21 mouse cellular contexts compared by ENCODE assay signal in the genomic region with DNA sequence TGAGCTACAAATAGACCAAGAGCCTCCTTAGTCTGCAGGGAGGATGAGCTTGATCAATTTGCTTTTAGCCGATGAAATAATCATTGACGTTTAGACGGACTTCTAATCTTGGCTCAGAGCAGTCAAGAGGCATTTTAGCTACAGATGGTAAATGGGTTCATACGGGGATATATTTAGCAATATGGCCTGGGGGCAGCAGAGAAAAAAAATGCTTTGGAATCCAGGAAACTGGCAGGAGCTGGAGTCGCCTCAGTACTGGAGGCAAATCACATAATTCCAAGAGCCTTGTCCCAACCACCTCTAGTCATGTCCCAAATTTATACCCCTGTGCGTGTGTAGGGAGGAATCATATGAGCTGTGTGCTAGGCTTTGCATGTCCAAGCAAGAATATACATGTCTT.
DNase-seq lines count a peak whose midpoint lies in the region; ATAC-seq lines count a peak whose summit lies in the region.
"Had no signal": no experiment of that assay in that cellular context is flagged by ENCODE, and none has a peak within 500 bp of the region (broad histone marks: within the 10 kb centered on the region; RNA-seq: fewer than 3 reads in every experiment).

No protein-coding gene starts in this region.

- H3K4me3 ChIP-seq in kidney, embryonic 16.5 days (ENCODE audit: low read length): no peak overlapping the region
- H3K4me3 ChIP-seq in midbrain, embryonic 16.5 days (ENCODE audit: low read depth, low read length): no peak overlapping the region
- no peak overlapping the region for H3K4me3 ChIP-seq in midbrain, embryonic 13.5 days (replicated peaks)
- H3K4me3 ChIP-seq: embryonic facial prominence, embryonic 13.5 days; forebrain, embryonic 13.5 days; heart, embryonic 10.5 days had no signal

- no peaks in the 10 kb centered on the region for H3K4me1 ChIP-seq in kidney, embryonic 16.5 days (ENCODE audit: insufficient read depth, low read length)
- H3K4me1 ChIP-seq in midbrain, embryonic 16.5 days (ENCODE audit: control insufficient read depth, insufficient read depth, low read length): no peaks in the 10 kb centered on the region
- H3K4me1 ChIP-seq in midbrain, embryonic 13.5 days (replicated peaks): no peaks in the 10 kb centered on the region
- H3K4me1 ChIP-seq: forebrain, embryonic 13.5 days had no signal

- no peaks in the 10 kb centered on the region for H3K36me3 ChIP-seq in kidney, embryonic 16.5 days (ENCODE audit: insufficient read depth, low read length)
- no peaks in the 10 kb centered on the region for H3K36me3 ChIP-seq in midbrain, embryonic 16.5 days (ENCODE audit: control insufficient read depth, insufficient read depth, low read length)
- no peaks in the 10 kb centered on the region for H3K36me3 ChIP-seq in midbrain, embryonic 13.5 days
- H3K36me3 ChIP-seq: embryonic facial prominence, embryonic 13.5 days; heart, embryonic 10.5 days had no signal

- 67% methylated on average over 6 of the region's 6 CpGs for whole genome bisulfite sequencing in kidney, embryonic 16.5 days
- WGBS in midbrain, embryonic 16.5 days: 53% methylated on average over 6 of the region's 6 CpGs
- 69% methylated on average over 6 of the region's 6 CpGs for WGBS in midbrain, embryonic 13.5 days

- H3K4me2 ChIP-seq in kidney, embryonic 16.5 days (replicated peaks; ENCODE audit: low read depth, low read length): no peak overlapping the region
- H3K4me2 ChIP-seq in midbrain, embryonic 16.5 days (ENCODE audit: low read length): no peak overlapping the region
- H3K4me2 ChIP-seq in midbrain, embryonic 13.5 days (replicated peaks): no peak overlapping the region
- H3K4me2 ChIP-seq: embryonic facial prominence, embryonic 13.5 days; forebrain, embryonic 13.5 days; hindbrain, embryonic 14.5 days had no signal

- no peak overlapping the region for H3K27ac ChIP-seq in kidney, embryonic 16.5 days (ENCODE audit: low read length)
- H3K27ac ChIP-seq in midbrain, embryonic 16.5 days (ENCODE audit: low read length): no peak overlapping the region
- no peak overlapping the region for H3K27ac ChIP-seq in midbrain, embryonic 13.5 days
- H3K27ac ChIP-seq: embryonic facial prominence, embryonic 13.5 days; forebrain, embryonic 13.5 days; heart, embryonic 10.5 days; hindbrain, embryonic 14.5 days had no signal

- no peak overlapping the region for H3K9ac ChIP-seq in kidney, embryonic 16.5 days (replicated peaks; ENCODE audit: low read length)
- no peak overlapping the region for H3K9ac ChIP-seq in midbrain, embryonic 16.5 days (ENCODE audit: low read depth, low read length)
- no peak overlapping the region for H3K9ac ChIP-seq in midbrain, embryonic 13.5 days (replicated peaks)
- H3K9ac ChIP-seq: embryonic facial prominence, embryonic 13.5 days; forebrain, embryonic 13.5 days; forebrain, postnatal 0 days; hindbrain, embryonic 14.5 days had no signal

- H3K27me3 ChIP-seq in kidney, embryonic 16.5 days (ENCODE audit: insufficient read depth, low read length): no peaks in the 10 kb centered on the region
- H3K27me3 ChIP-seq in midbrain, embryonic 16.5 days (ENCODE audit: control insufficient read depth, insufficient read depth, low read depth, low read length): no peaks in the 10 kb centered on the region
- H3K27me3 ChIP-seq in midbrain, embryonic 13.5 days: no peaks in the 10 kb centered on the region
- H3K27me3 ChIP-seq: embryonic facial prominence, embryonic 13.5 days; forebrain, embryonic 13.5 days; Patski had no signal

- H3K9me3 ChIP-seq in kidney, embryonic 16.5 days (ENCODE audit: low read length): no peaks in the 10 kb centered on the region
- H3K9me3 ChIP-seq in midbrain, embryonic 16.5 days (replicated peaks; ENCODE audit: control insufficient read depth, low read length, poor library complexity, severe bottlenecking): no peaks in the 10 kb centered on the region
- H3K9me3 ChIP-seq in midbrain, embryonic 13.5 days: no peaks in the 10 kb centered on the region
- H3K9me3 ChIP-seq: embryonic facial prominence, embryonic 13.5 days; forebrain, embryonic 13.5 days; heart, embryonic 10.5 days had no signal

- no peak for ATAC-seq in kidney, embryonic 16.5 days (ENCODE audit: low FRiP score, low TSS enrichment)
- peak; percentile 33; the same call in 1 of the 2 replicates for ATAC-seq in midbrain, embryonic 16.5 days
- no peak for ATAC-seq in midbrain, embryonic 13.5 days
- ATAC-seq: activated CD4-positive, CD25-positive, alpha-beta regulatory T cell, adult 4 months; forebrain, embryonic 13.5 days; forebrain, postnatal 0 days; Patski had no signal

- peak; percentile 39 to 42 for DNase-seq in cerebellum, postnatal 10 days
- no peak for DNase-seq in cerebellum, postnatal 4 days (ENCODE audit: low spot score in 2 of 2)
- DNase-seq in kidney, adult 9 months: peak; percentile 14
- peak; percentile 51 for DNase-seq in gonadal fat pad, adult 2 months (ENCODE audit: low read depth)
- DNase-seq in lung, postnatal 36 days: no peak
- DNase-seq: adrenal gland, postnatal 36 days; cerebellum, adult 11 months; cerebellum, adult 8-10 months; forebrain, postnatal 0 days; gastrocnemius, postnatal 36 days; heart, adult 18-20 months; heart, postnatal 10 days had no signal

Comparison
In these comparisons a context has a peak if more than half of its experiments do, and no peak if none do; other contexts are left out.
1. DNase-seq: peak in cerebellum, postnatal 10 days (2 of 2), kidney, adult 9 months (single experiment) and gonadal fat pad, adult 2 months (single experiment); none in cerebellum, postnatal 4 days (0 of 2) and lung, postnatal 36 days (single experiment).